Mouse (Mus musculus) kidney, postnatal 25 days (tissue): Measurements from ENCODE around the gene Lgr6.

Experiments
- DNase-seq, 2 experiments: peaks; one replicate each; pipeline ENCODE4 v3.0.0; 2021; ENCODE audit warnings: mixed read lengths in 2 of 2

Gene Lgr6

GRCm38 (mm10) chr1:135072643-135073042 lies 32.4 kb downstream of the Lgr6 start:
- no peak for DNase-seq

GRCm38 (mm10) chr1:135069841-135070240 lies 35.2 kb downstream of the Lgr6 start:
- no peak for DNase-seq

GRCm38 (mm10) chr1:135064525-135064924 lies 40.6 kb downstream of the Lgr6 start:
- DNase-seq, result no peak

- peak in 1 of 2 experiments; percentile 33 for DNase-seq
Observed at GRCm38 (mm10) chr1:135062936-135063335, 42.1 kb downstream of the Lgr6 start.

GRCm38 (mm10) chr1:135061300-135061699 lies 43.8 kb downstream of the Lgr6 start:
- DNase-seq, result no peak

GRCm38 (mm10) chr1:135060174-135060573 lies 44.9 kb downstream of the Lgr6 start:
- no peak for DNase-seq

- DNase-seq, result no peak
Observed at GRCm38 (mm10) chr1:135056901-135057300, 48.2 kb downstream of the Lgr6 start.

- DNase-seq, result no peak
Observed at GRCm38 (mm10) chr1:135054121-135054520, 51.0 kb downstream of the Lgr6 start.

GRCm38 (mm10) chr1:135044439-135044838 lies 60.6 kb downstream of the Lgr6 start:
- DNase-seq, result no peak

- no peak for DNase-seq
Observed at GRCm38 (mm10) chr1:135036297-135036696, 68.8 kb downstream of the Lgr6 start.

GRCm38 (mm10) chr1:135032658-135033057 lies 72.4 kb downstream of the Lgr6 start:
- DNase-seq, result no peak

GRCm38 (mm10) chr1:135030121-135030520 lies 75.0 kb downstream of the Lgr6 start:
- no peak for DNase-seq

GRCm38 (mm10) chr1:135026275-135026674 lies 78.8 kb downstream of the Lgr6 start:
- DNase-seq, result no peak

GRCm38 (mm10) chr1:135023583-135023982 lies 81.5 kb downstream of the Lgr6 start:
- no peak for DNase-seq

- no peak for DNase-seq
Observed at GRCm38 (mm10) chr1:135021936-135022335, 83.1 kb downstream of the Lgr6 start.

- DNase-seq, result peak in 1 of 2 experiments; percentile 36
Observed at GRCm38 (mm10) chr1:135020970-135021369, 84.1 kb downstream of the Lgr6 start.

GRCm38 (mm10) chr1:135020281-135020940 lies 84.7 kb downstream of the Lgr6 start:
- no peak for DNase-seq

GRCm38 (mm10) chr1:135019775-135020167 lies 85.3 kb downstream of the Lgr6 start:
- DNase-seq, result no peak

- no peak for DNase-seq
Observed at GRCm38 (mm10) chr1:135019087-135019774, 85.8 kb downstream of the Lgr6 start.

GRCm38 (mm10) chr1:135017656-135018015 lies 87.4 kb downstream of the Lgr6 start:
- no peak for DNase-seq

- no peak for DNase-seq
Observed at GRCm38 (mm10) chr1:135016907-135017655, 88.0 kb downstream of the Lgr6 start.

- no peak for DNase-seq
Observed at GRCm38 (mm10) chr1:135014921-135015445, 90.1 kb downstream of the Lgr6 start.

GRCm38 (mm10) chr1:135012472-135012871 lies 92.6 kb downstream of the Lgr6 start:
- DNase-seq, result no peak

- no peak for DNase-seq
Observed at GRCm38 (mm10) chr1:135011912-135012311, 93.2 kb downstream of the Lgr6 start.
